Mouse (Mus musculus) brain, embryonic 14.5 days (tissue): Measurements from ENCODE around the gene Ccdc88c.

ENCODE experiments used
- CTCF ChIP-seq: fragments of 200-500 bp; IDR thresholded peaks from 2 replicates; pipeline ENCODE4 v1.5.1; 2012; ENCODE audit warnings: inconsistent platforms, mild to moderate bottlenecking, moderate library complexity, borderline replicate concordance; ENCODE audit not compliant: insufficient read depth, insufficient read length; ENCODE audit errors: extremely low read depth
- POLR2A ChIP-seq: fragments of 200-500 bp; IDR thresholded peaks from 2 replicates; pipeline ENCODE4 v1.6.1; 2012; ENCODE audit warnings: mild to moderate bottlenecking, inconsistent platforms, borderline replicate concordance; ENCODE audit not compliant: poor library complexity, insufficient read depth, insufficient read length, severe bottlenecking; ENCODE audit errors: extremely low read depth

DNA sequence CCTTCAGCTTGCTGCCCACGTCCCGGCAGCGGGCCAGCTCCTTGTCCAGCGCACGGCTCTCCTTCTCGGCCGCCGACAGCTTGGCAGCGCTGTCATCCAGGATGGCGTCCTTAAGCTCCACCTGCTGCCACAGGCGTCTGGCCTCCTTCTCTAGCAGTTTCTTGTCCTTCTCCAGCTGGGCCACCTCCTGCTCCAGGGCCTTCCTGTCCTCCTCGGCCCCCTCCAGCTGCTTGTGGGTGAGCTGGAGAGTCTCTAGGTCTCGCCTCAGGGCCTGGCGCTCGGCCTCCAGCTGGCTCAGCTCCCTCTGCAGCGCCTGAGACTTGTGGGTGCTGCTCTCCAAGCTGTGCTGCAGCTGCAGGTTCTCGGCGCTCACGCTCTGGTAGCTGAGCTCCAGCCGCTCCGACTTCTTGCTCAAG is 83.9 kb downstream of the Ccdc88c start:
- TF ChIP-seq POLR2A: no peak
- TF ChIP-seq CTCF: no peak
